Mouse (Mus musculus) limb, embryonic 11.5 days (tissue): ENCODE measurements around the gene Pnmt. TPM values are rescaled to one million over a fixed set of nuclear protein-coding genes. Genes with fewer than 3 reads are reported as not detected.

ENCODE experiments used
- ATAC-seq: fragments of 200-750 bp; cut with Nextera tagmentation; 2 replicates; pipeline ENCODE4 v1.8.0; 2017; ENCODE audit warnings: low read depth; ENCODE audit not compliant: insufficient number of reproducible peaks, low FRiP score, low TSS enrichment
- DNase-seq: peaks from one replicate; pipeline ENCODE4 v3.0.0-alpha.2; 2015; ENCODE audit warnings: low spot score
- H3K27ac ChIP-seq: fragments of 300-500 bp; sonication (generic); replicated peaks from 2 replicates; pipeline ENCODE4 v1.5.1; 2014; ENCODE audit warnings: low read depth, mild to moderate bottlenecking, low read length
- H3K27me3 ChIP-seq: fragments of 300-500 bp; sonication (generic); 2 replicates; pipeline ENCODE4 v1.6.1; 2014; ENCODE audit warnings: mild to moderate bottlenecking, low read length, mixed read lengths; ENCODE audit not compliant: control insufficient read depth, insufficient read depth
- H3K36me3 ChIP-seq: fragments of 300-500 bp; sonication (generic); 2 replicates; pipeline ENCODE4 v1.6.1; 2014; ENCODE audit warnings: mild to moderate bottlenecking, low read length, moderate library complexity, mixed read lengths; ENCODE audit not compliant: control insufficient read depth, insufficient read depth
- H3K4me1 ChIP-seq: fragments of 300-500 bp; sonication (generic); 2 replicates; pipeline ENCODE4 v1.6.1; 2014; ENCODE audit warnings: low read length, mixed read lengths; ENCODE audit not compliant: control insufficient read depth, insufficient read depth
- H3K4me2 ChIP-seq: fragments of 300-500 bp; sonication (generic); 2 replicates; pipeline ENCODE4 v1.6.1; 2014; ENCODE audit warnings: low read depth, mild to moderate bottlenecking, moderate library complexity; ENCODE audit not compliant: severe bottlenecking
- H3K4me3 ChIP-seq: fragments of 300-500 bp; sonication (generic); 2 replicates; pipeline ENCODE4 v1.5.1; 2014; ENCODE audit warnings: low read depth, low read length
- H3K9ac ChIP-seq: fragments of 300-500 bp; sonication (generic); 2 replicates; pipeline ENCODE4 v1.6.1; 2014; ENCODE audit warnings: mild to moderate bottlenecking, low read length
- H3K9me3 ChIP-seq: fragments of 300-500 bp; sonication (generic); 2 replicates; pipeline ENCODE4 v1.6.1; 2016; ENCODE audit warnings: low read length; ENCODE audit not compliant: control insufficient read depth
- WGBS: fragments of 180-500 bp; shearing (Covaris S2); extraction: QIAGEN DNeasy Blood & Tissue Kit; methylation state at CpG from one replicate; pipeline ENCODE4 v1.1.7; 2014; 5-methylcytosine and 5-hydroxymethylcytosine counted together
- polyA plus RNA-seq: library from polyadenylated mRNA; unstranded; fragments of >200 nt; fragmentation: Nextera tagmentation; extraction: Ambion mirVana; gene quantifications from 2 replicates; pipeline ENCODE4 v1.2.1, GENCODE M21; 2014

The Pnmt gene
- polyA plus RNA-seq, 1 experiment from 2014 or later: 0.13 TPM

DNA sequence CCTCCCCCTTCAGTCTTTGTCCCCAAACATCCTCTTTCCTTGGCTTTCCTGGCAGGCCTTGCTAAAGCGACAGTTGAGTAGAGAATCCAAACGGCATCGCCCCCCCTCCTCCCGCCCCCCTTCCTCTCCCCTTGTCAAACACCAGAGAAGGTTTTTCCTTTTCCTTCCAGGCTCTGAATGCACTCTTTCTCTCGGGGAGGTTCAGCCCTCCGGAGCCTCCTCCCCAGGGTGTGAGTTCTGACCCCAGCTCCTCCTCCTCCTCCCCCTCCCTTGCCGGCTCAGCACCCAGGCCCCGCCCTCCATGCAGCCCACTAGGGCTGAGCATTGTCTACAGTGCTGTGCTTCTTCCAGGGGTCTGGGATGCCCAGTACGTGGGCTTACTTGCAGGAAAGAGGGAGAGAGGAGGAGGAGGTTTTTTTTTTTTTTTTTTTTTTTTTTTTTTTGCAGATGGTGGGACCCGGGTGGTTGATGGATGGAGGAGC, 23.1 kb downstream of the Pnmt start:
- no peak for ATAC-seq
- WGBS: 5% methylated on average over 10 of the region's 10 CpGs
- Histone ChIP-seq H3K4me3 (no peak overlapping the region), H3K27me3 (peaks cover 4% of the 10 kb centered on the region; the same call in 1 of the 2 replicates), H3K36me3 (no peaks in the 10 kb centered on the region), H3K4me1 (peaks cover 16% of the 10 kb centered on the region), H3K9me3 (no peaks in the 10 kb centered on the region), H3K4me2 (peak overlapping the region; percentile 27), H3K27ac (no peak overlapping the region), H3K9ac (peak overlapping the region; percentile 30; the same call in 1 of the 2 replicates)
- DNase-seq: peak; percentile 49

DNA sequence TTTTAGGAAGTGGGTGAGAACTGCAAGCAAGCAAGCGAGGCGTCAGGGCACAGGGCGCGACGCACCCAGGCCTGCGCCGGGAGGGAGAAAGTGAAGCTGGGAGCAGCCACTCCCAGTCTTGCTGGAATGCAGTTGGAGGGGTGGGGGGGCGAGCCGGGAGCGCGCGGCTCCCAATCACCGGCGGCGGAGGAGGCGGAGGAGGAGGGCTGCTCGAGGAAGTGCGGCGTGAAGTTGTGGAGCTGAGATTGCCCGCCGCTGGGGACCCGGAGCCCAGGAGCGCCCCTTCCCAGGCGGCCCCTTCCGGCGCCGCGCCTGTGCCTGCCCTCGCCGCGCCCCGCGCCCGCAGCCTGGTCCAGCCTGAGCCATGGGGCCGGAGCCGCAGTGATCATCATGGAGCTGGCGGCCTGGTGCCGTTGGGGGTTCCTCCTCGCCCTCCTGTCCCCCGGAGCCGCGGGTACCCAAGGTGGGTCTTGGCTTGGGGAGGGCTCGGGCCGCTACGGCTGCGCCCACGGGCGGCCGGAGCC, 26.1 kb downstream of the Pnmt start, which contains the start of gene Erbb2:
TSS of gene Erbb2 (plus strand) at position 198 of the 524 bp plus-strand sequence.
- DNase-seq: peak; percentile 86
- Histone ChIP-seq H3K36me3 (no peaks in the 10 kb centered on the region), H3K4me2 (peak within 1 kb of the TSS; percentile 57), H3K4me3 (peak within 1 kb of the TSS; percentile 72), H3K9me3 (no peaks in the 10 kb centered on the region), H3K4me1 (peaks cover 16% of the 10 kb centered on the region), H3K9ac (peak within 1 kb of the TSS; percentile 72), H3K27ac (peak within 1 kb of the TSS; percentile 76), H3K27me3 (peaks cover 4% of the 10 kb centered on the region; the same call in 1 of the 2 replicates)
- ATAC-seq: peak; percentile 75; the same call in 1 of the 2 replicates
- under 1% methylated on average over 35 of the region's 49 CpGs for WGBS

DNA sequence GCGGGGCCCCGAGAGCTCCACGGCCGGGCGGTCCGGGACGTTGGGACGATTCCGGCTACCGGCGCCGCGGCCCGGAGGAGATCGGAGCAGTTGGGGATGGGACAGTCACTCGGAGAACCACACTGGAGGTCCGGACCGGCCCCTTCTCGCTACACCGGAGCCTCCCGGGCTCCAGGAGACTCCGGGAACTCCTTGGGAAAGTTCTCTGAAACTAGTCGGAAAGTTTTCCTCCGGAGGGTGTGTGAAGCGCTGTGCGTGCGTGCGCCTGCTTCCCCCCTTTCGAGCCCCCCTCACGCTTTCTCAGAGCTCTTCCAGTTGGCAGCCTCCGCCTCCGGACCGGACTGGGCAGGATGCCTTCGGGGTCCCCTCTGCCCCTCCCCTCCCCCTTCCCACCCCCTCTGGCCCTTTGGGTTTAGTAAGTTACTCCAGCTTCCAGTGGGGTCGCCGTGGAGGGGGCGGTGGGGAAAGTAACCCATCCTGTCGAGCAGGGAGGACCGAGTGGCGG, 26.6 kb downstream of the Pnmt start:
- whole genome bisulfite sequencing: under 1% methylated on average over 39 of the region's 40 CpGs
- DNase-seq: peak; percentile 68

DNA sequence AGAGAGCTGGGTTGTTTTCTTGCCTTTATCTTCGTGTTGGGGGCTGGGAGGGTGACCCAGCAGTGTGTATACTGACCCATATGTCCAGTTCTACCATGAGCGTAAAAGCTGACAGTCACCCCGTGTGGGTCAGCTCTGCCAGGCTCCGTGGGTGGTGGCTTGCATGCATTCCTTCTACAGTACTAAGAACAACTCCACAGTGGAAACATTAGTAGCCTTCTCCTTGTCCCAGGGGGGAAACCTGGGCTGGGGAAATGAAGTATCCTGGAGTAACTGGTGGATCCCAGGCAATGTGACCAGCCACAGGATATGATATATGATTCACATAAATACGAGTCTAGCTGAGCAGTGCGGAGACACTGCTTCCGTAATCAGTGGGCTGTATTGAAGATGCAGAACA, 27.5 kb downstream of the Pnmt start:
- DNase-seq (no peak), ATAC-seq (no peak)
- Histone ChIP-seq H3K27ac (no peak overlapping the region), H3K9me3 (no peaks in the 10 kb centered on the region), H3K4me3 (peak overlapping the region; percentile 72), H3K9ac (peak overlapping the region; percentile 72; the same call in 1 of the 2 replicates), H3K4me1 (peaks cover 16% of the 10 kb centered on the region), H3K36me3 (no peaks in the 10 kb centered on the region), H3K27me3 (peaks cover 4% of the 10 kb centered on the region; the same call in 1 of the 2 replicates), H3K4me2 (peak overlapping the region; percentile 57)
- 24% methylated on average over 7 of the region's 7 CpGs for WGBS

More for the DNA sequence above, 26.6 kb downstream of the Pnmt start:
- Histone ChIP-seq H3K27me3 (peaks cover 4% of the 10 kb centered on the region; the same call in 1 of the 2 replicates), H3K4me2 (peak overlapping the region; percentile 57), H3K36me3 (no peaks in the 10 kb centered on the region), H3K4me1 (peaks cover 16% of the 10 kb centered on the region), H3K9me3 (no peaks in the 10 kb centered on the region), H3K27ac (peak overlapping the region; percentile 76), H3K9ac (peak overlapping the region; percentile 72), H3K4me3 (peak overlapping the region; percentile 72)
- 0 out of 2 replicates have a peak, but pooled peaks have one; percentile 27 for ATAC-seq

DNA sequence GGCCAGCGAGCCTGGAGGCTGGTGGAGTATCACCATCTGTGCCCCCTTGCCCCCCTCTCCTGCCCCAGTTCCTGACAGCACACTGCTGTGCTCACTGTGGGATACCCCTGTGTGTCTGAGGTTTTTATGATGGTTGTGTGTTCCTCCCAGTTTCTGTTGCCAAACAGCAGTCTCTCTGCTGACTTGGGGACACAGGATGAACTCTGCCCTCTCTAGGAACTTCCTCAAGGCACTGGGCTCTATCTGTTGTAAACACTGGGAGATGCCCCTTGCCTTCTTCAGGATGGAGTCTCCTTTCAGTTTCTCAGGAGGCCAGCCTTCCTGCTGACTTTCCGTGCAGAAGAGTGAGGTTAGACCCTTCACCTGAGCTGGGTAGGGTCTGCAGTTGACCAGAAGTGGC, 27.9 kb downstream of the Pnmt start:
- Histone ChIP-seq H3K27ac (no peak overlapping the region), H3K4me3 (no peak overlapping the region), H3K4me1 (peaks cover 12% of the 10 kb centered on the region), H3K9me3 (no peaks in the 10 kb centered on the region), H3K27me3 (peaks cover 4% of the 10 kb centered on the region; the same call in 1 of the 2 replicates), H3K4me2 (peak overlapping the region; percentile 57; the same call in 1 of the 2 replicates), H3K9ac (no peak overlapping the region), H3K36me3 (no peaks in the 10 kb centered on the region)
- ATAC-seq: no peak
- no peak for DNase-seq
- WGBS: 26% methylated on average over 2 of the region's 2 CpGs

DNA sequence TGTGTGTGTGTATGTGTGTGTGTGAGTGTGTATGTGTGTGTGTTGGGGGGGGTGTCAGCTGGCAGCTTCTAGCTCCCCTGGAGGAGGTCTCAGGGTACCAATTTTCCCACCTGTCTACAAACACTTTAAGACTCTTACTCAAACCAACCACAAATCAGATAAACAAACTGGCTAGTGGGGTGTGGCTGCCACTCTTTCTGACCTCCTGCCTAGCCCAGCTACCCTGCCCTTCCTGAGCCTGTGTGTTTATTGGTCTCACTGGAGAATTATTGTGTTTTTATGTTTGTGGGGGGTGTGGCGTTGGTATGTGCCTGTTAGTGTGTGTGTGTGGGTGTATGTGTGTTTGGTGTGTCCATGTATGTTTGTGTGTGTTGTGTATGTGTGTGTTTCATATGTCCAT, 30.8 kb downstream of the Pnmt start:
- ATAC-seq (no peak), DNase-seq (no peak)
- Histone ChIP-seq H3K27ac (no peak overlapping the region), H3K4me2 (no peak overlapping the region), H3K4me1 (peaks cover under 1% of the 10 kb centered on the region; the same call in 1 of the 2 replicates), H3K36me3 (no peaks in the 10 kb centered on the region), H3K9ac (no peak overlapping the region), H3K27me3 (no peaks in the 10 kb centered on the region), H3K9me3 (no peaks in the 10 kb centered on the region), H3K4me3 (no peak overlapping the region)
- 76% methylated on average over 1 of the region's 1 CpGs for WGBS

DNA sequence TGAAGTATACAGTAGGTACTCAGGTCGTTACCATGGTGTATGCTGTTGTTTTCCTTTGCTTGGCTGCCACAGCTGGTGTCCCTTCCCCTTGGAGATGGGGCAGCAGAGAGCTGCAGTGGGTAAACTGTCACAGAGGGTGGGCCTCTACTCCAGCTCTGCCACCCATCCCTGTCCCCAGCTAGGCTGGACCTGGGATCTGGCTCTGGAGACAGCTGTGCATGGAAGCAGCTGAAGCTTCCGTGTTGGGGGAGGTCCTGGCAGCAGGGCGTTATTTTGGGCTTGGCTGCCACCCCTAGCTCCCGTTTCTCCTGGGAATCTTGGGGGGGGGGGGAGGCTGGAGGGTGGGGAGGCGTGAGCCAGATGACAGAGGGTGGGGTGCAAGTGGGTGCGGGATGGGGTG, 32.0 kb downstream of the Pnmt start:
- Histone ChIP-seq H3K4me2 (no peak overlapping the region), H3K27me3 (no peaks in the 10 kb centered on the region), H3K9me3 (no peaks in the 10 kb centered on the region), H3K27ac (no peak overlapping the region), H3K9ac (no peak overlapping the region), H3K36me3 (0 out of 2 replicates have a peak, but pooled peaks cover 3% of the 10 kb centered on the region), H3K4me1 (no peaks in the 10 kb centered on the region), H3K4me3 (no peak overlapping the region)
- 67% methylated on average over 6 of the region's 6 CpGs for WGBS
- DNase-seq (no peak), ATAC-seq (no peak)

DNA sequence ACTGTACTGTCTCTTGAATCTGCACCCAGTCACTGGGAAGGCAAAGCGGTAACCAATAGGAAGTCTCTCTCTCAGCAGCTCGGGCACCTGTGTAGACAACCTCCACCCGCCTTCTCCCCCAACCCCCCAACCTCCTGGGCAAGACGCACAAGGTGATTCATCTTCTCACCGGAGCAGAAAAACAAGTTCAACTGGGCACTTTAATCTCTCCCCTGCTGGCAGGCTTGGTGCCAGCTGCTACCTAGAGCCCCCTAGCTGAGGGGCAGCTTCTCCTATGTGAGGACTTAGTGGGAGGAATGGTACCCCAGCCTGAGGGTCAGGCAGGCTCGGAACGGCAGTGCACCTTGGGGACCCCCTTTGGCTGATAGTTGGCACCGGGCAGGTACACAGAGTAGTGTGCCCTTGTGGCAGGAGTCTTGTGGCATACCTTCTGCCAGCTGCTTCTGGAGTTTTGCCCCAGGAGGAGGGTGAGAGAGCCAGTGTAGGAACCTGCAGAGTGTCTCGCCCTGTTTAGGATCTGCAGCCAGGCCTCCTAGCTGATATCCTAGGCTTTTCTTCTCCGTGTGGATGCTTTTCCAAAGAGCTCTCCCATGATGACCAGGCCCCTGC, 32.8 kb downstream of the Pnmt start:
- H3K27ac ChIP-seq: no peak overlapping the region

More for the DNA sequence above, 32.8 kb downstream of the Pnmt start:
- Histone ChIP-seq H3K9me3 (no peaks in the 10 kb centered on the region), H3K4me1 (no peaks in the 10 kb centered on the region), H3K4me2 (no peak overlapping the region), H3K9ac (no peak overlapping the region), H3K36me3 (0 out of 2 replicates have a peak, but pooled peaks cover 3% of the 10 kb centered on the region), H3K4me3 (no peak overlapping the region), H3K27me3 (no peaks in the 10 kb centered on the region)
- DNase-seq: no peak
- 80% methylated on average over 10 of the region's 10 CpGs for WGBS
- ATAC-seq: no peak
